Mouse (Mus musculus) heart, postnatal 0 days (tissue): ENCODE measurements at regions not wholly inside any gene's neighbourhood (a gene's known extent, or its start where the extent isn't known, plus 50 kb on each side); places are given as distances from the start of the nearest gene placed in this dataset. TPM values are rescaled to one million over a fixed set of nuclear protein-coding genes. Genes with fewer than 3 reads are reported as not detected.

Experiments used
- ATAC-seq: fragments of 200-750 bp; cut with Nextera tagmentation; 2 replicates; pipeline ENCODE4 v1.8.0; 2017; ENCODE audit warnings: low read depth, moderate number of reproducible peaks, moderate library complexity; ENCODE audit not compliant: insufficient read depth
- DNase-seq: peaks from one replicate; pipeline ENCODE4 v3.0.0-alpha.2; 2016; ENCODE audit warnings: low spot score
- H3K27ac ChIP-seq: fragments of 300-500 bp; sonication (generic); 2 replicates; pipeline ENCODE4 v1.5.1; 2014; ENCODE audit warnings: low read depth, mild to moderate bottlenecking
- H3K27me3 ChIP-seq: fragments of 300-500 bp; sonication (generic); 2 replicates; pipeline ENCODE4 v1.6.1; 2014; ENCODE audit warnings: low read length, mixed read lengths; ENCODE audit not compliant: control insufficient read depth, insufficient read depth
- H3K36me3 ChIP-seq: fragments of 300-500 bp; sonication (generic); replicated peaks from 2 replicates; pipeline ENCODE4 v1.6.1; 2014; ENCODE audit warnings: low read length, mixed read lengths; ENCODE audit not compliant: control insufficient read depth, insufficient read depth
- H3K4me1 ChIP-seq: fragments of 300-500 bp; sonication (generic); 2 replicates; pipeline ENCODE4 v1.6.1; 2014; ENCODE audit warnings: antibody characterized with exemption; ENCODE audit not compliant: control insufficient read depth, insufficient read depth
- H3K4me2 ChIP-seq: fragments of 300-500 bp; sonication (generic); 2 replicates; pipeline ENCODE4 v1.6.1; 2014; ENCODE audit warnings: low read depth, mild to moderate bottlenecking, low read length, moderate library complexity
- H3K4me3 ChIP-seq: fragments of 300-500 bp; sonication (generic); 2 replicates; pipeline ENCODE4 v1.5.1; 2014; ENCODE audit warnings: low read depth, low read length
- H3K9ac ChIP-seq: fragments of 300-500 bp; sonication (generic); replicated peaks from 2 replicates; pipeline ENCODE4 v1.6.1; 2014; ENCODE audit warnings: low read depth, low read length, mixed read lengths
- H3K9me3 ChIP-seq: fragments of 300-500 bp; sonication (generic); replicated peaks from 2 replicates; pipeline ENCODE4 v1.6.1; 2016; ENCODE audit warnings: low read length; ENCODE audit not compliant: control insufficient read depth
- CTCF ChIP-seq: IDR thresholded peaks from 2 replicates; pipeline ENCODE4 v1.5.1; 2016; ENCODE audit warnings: antibody characterized with exemption, control low read depth, low read depth
- EP300 ChIP-seq: IDR thresholded peaks from 2 replicates; pipeline ENCODE4 v1.6.1; 2016; ENCODE audit warnings: antibody characterized with exemption, low read depth
- WGBS: fragments of 180-500 bp; shearing (Covaris S2); extraction: QIAGEN DNeasy Blood & Tissue Kit; methylation state at CpG from one replicate; pipeline ENCODE4 v1.1.7; 2014; 5-methylcytosine and 5-hydroxymethylcytosine counted together
- microRNA-seq: library from miRNA; unstranded; fragments of <30 nt; microRNA quantifications from one replicate; pipeline ENCODE4, GENCODE M21; 2016

DNA sequence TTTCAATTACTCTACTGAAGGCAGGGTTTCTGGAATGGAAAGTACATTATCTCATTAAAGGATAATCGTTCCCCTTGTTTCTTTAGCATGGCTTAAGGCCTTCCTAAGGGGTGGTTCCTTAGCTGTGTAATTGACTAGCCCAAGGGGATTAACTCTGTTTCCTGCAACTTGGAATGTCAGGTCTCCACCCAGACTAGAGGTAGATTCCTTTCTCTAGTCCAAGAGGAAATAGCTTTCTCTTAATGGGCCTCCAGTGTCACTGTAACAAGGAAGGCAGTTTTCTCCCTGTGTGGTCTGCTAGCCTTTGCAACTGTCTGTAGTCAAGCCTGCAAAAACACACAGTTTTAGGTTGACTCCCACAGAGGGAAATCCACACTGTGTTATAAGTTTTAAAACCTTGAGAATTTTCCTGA is 64.0 kb upstream of the Adgra3 start:
- no peak overlapping the region for H3K4me2 ChIP-seq
- TF ChIP-seq CTCF (no peak), EP300 (no peak)
- no peak overlapping the region for H3K9ac ChIP-seq
- no peaks in the 10 kb centered on the region for H3K9me3 ChIP-seq
- 22% methylated on average over 1 of the region's 1 CpGs for WGBS
- H3K4me1 ChIP-seq, result no peaks in the 10 kb centered on the region
- DNase-seq, result no peak
- no peaks in the 10 kb centered on the region for H3K36me3 ChIP-seq
- no peak overlapping the region for H3K4me3 ChIP-seq
- H3K27me3 ChIP-seq, result no peaks in the 10 kb centered on the region
- H3K27ac ChIP-seq, result no peak overlapping the region
- ATAC-seq, result no peak

- Histone ChIP-seq H3K9me3 (no peaks in the 10 kb centered on the region), H3K4me1 (no peaks in the 10 kb centered on the region), H3K27me3 (no peaks in the 10 kb centered on the region), H3K4me2 (no peak overlapping the region), H3K27ac (no peak overlapping the region), H3K9ac (no peak overlapping the region), H3K36me3 (no peaks in the 10 kb centered on the region), H3K4me3 (no peak overlapping the region)
- TF ChIP-seq CTCF (no peak), EP300 (no peak)
- DNase-seq, result no peak
- 56% methylated on average over 1 of the region's 1 CpGs for WGBS
- ATAC-seq, result no peak
Measured at GRCm38 (mm10) chr5:50119860-50120259, 61.1 kb upstream of the Adgra3 start.

Small RNAs in the stretch of these regions (microRNA-seq; reads per million reads assigned to microRNA genes)
- gene Mir8117, result not detected
